Mouse (Mus musculus): ENCODE data around the gene Arhgef12. TPM values are rescaled to one million over a fixed set of nuclear protein-coding genes. Genes with fewer than 3 reads are reported as not detected.

The Arhgef12 gene
- polyA plus RNA-seq, 1 experiment, result 63.4 TPM

GRCm38 (mm10) chr9:43114833-43115232 is 7.8 kb upstream of the Arhgef12 start:
- H3K4me1 ChIP-seq (ENCODE audit: control insufficient read depth, insufficient read depth, low read length), result peaks cover 6% of the 10 kb centered on the region; the same call in 1 of the 2 replicates
- no peak overlapping the region for H3K27ac ChIP-seq (ENCODE audit: insufficient read depth, low read length)
- no peak overlapping the region; the same call in 1 of the 2 replicates for H3K4me3 ChIP-seq (ENCODE audit: insufficient read depth, low read length)
- TF ChIP-seq CTCF (IDR thresholded peaks at IDR 0.05; ENCODE audit: extremely low read depth, insufficient read depth, low read length), result no peak
- no peak for TF ChIP-seq POLR2A (IDR thresholded peaks at IDR 0.05; ENCODE audit: extremely low read depth, insufficient read depth, low read length)

DNA sequence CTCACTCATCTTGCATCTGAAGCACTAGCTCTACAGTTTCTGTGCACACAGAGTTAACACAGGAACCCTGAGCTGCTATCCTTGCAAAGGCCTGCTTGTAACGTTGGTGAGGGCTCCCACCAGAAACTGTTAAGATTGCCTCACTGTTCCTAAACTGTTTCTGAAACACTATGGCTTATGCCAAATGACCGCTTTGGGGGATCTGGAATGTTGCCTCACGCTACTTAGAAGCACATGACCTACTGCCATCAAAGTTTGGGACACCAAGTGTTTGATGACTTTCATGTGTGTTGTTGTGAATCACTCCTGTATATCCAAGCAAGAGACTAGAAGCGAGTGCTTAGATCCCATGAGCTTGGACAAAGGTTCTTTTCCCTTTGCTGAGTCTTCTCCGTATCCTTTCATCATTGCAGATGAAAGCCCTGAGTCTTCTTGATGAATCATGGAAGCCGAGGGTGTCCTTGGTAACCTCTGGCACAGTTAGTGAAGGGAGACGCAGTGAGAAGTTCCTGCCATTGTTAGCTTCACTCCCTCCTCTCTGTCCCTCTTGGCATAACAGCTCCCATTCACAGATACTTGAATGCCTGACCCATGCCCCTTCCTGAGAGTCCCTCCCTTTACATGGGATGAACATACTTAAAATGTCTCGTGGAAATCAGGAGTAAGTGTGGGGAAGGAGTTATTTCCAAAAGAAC is 3.4 kb upstream of the Arhgef12 start:
- no peak overlapping the region for H3K4me3 ChIP-seq (ENCODE audit: insufficient read depth, low read length)
- no peak for TF ChIP-seq CTCF (IDR thresholded peaks at IDR 0.05; ENCODE audit: extremely low read depth, insufficient read depth, low read length)
- no peak for TF ChIP-seq POLR2A (IDR thresholded peaks at IDR 0.05; ENCODE audit: extremely low read depth, insufficient read depth, low read length)
- no peak overlapping the region for H3K27ac ChIP-seq (ENCODE audit: insufficient read depth, low read length)
- H3K4me1 ChIP-seq (ENCODE audit: control insufficient read depth, insufficient read depth, low read length), result peaks cover 7% of the 10 kb centered on the region; the same call in 1 of the 2 replicates

DNA sequence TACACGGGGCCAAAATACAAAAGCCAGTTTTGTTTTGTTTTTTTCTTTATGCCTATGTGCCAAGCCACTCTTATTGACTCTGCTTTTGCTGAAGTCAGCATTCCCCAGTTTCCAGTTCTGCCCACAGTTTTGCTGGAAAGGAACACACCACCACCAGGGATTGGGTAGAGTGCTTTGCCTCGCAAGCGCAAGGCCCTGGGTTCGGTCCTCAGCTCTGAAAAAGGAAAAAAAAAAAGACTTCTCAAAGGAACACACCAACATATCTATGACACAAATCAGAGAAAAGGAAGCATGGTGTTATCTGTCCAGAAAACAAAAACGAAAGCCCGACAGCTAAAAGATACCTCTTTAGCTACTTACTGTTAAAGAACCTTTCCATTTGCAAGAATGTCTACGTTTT is 2.1 kb upstream of the Arhgef12 start:
- Histone ChIP-seq H3K4me1 (ENCODE audit: control insufficient read depth, insufficient read depth, low read length) (peaks cover 5% of the 10 kb centered on the region; the same call in 1 of the 2 replicates), H3K4me3 (ENCODE audit: insufficient read depth, low read length) (no peak overlapping the region), H3K27ac (ENCODE audit: insufficient read depth, low read length) (no peak overlapping the region)
- TF ChIP-seq POLR2A (IDR thresholded peaks at IDR 0.05; ENCODE audit: extremely low read depth, insufficient read depth, low read length) (no peak), CTCF (IDR thresholded peaks at IDR 0.05; ENCODE audit: extremely low read depth, insufficient read depth, low read length) (no peak)

- no peak for TF ChIP-seq CTCF (IDR thresholded peaks at IDR 0.05; ENCODE audit: extremely low read depth, insufficient read depth, low read length)
- TF ChIP-seq POLR2A (IDR thresholded peaks at IDR 0.05; ENCODE audit: extremely low read depth, insufficient read depth, low read length), result no peak
- Histone ChIP-seq H3K4me1 (ENCODE audit: control insufficient read depth, insufficient read depth, low read length) (peaks cover 5% of the 10 kb centered on the region; the same call in 1 of the 2 replicates), H3K27ac (ENCODE audit: insufficient read depth, low read length) (no peak overlapping the region), H3K4me3 (ENCODE audit: insufficient read depth, low read length) (no peak overlapping the region)
These were observed 1.7 kb upstream of the Arhgef12 start for GRCm38 (mm10) chr9:43108721-43109120.

DNA sequence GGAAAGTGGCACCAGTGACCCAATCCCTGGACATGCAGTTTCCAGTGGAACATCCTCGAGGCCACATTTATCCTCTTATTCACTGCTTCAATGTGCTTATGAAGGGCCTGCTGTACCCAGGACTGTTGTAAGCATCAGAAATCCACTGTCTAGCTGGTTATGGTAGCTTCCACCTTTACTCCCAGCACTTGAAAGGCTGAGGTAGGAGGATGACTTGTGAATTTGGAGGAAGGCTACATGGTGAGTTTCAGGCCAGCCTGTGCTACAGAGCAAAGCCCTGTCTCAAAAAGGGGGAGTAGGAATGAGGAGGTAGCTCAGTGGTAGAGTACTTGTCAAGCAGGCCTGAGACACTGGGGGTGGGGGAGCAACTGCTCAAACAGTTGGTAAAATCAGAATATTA is 1.0 kb upstream of the Arhgef12 start:
- TF ChIP-seq POLR2A (IDR thresholded peaks at IDR 0.05; ENCODE audit: extremely low read depth, insufficient read depth, low read length), result no peak
- TF ChIP-seq CTCF (IDR thresholded peaks at IDR 0.05; ENCODE audit: extremely low read depth, insufficient read depth, low read length), result no peak
- Histone ChIP-seq H3K4me3 (ENCODE audit: insufficient read depth, low read length) (no peak overlapping the region), H3K4me1 (ENCODE audit: control insufficient read depth, insufficient read depth, low read length) (peaks cover 7% of the 10 kb centered on the region; the same call in 1 of the 2 replicates), H3K27ac (ENCODE audit: insufficient read depth, low read length) (peak overlapping the region; percentile 20; the same call in 1 of the 2 replicates)

DNA sequence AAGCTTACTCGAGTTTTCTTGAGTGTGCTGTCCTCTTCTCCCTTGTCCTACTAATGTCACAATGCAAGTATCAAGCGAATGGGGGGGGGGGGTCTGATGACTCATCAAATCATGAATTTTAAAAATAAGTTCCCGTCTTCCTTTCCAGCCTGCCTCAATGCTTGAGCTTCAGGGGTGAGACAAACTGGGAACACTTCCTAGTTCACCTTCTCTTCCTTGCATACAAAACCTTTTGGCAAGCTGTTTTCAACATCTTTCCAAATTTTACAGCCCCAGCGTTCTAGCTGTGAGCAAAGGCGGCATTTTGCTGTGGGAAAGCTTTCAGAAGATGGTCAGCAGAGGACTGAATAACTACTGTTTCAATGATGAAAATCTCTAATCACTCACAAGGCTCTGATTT is 516 bp upstream of the Arhgef12 start:
- Histone ChIP-seq H3K4me3 (ENCODE audit: insufficient read depth, low read length) (no peak overlapping the region; the same call in 1 of the 2 replicates), H3K27ac (ENCODE audit: insufficient read depth, low read length) (peak overlapping the region; percentile 84; the same call in 1 of the 2 replicates), H3K4me1 (ENCODE audit: control insufficient read depth, insufficient read depth, low read length) (peaks cover 10% of the 10 kb centered on the region; the same call in 1 of the 2 replicates)
- TF ChIP-seq POLR2A (IDR thresholded peaks at IDR 0.05; ENCODE audit: extremely low read depth, insufficient read depth, low read length) (no peak), CTCF (IDR thresholded peaks at IDR 0.05; ENCODE audit: extremely low read depth, insufficient read depth, low read length) (no peak)

- peaks cover 14% of the 10 kb centered on the region for H3K4me1 ChIP-seq (ENCODE audit: control insufficient read depth, insufficient read depth, low read length)
- peak overlapping the region; percentile 79 for H3K4me3 ChIP-seq (ENCODE audit: insufficient read depth, low read length)
- no peak for TF ChIP-seq CTCF (IDR thresholded peaks at IDR 0.05; ENCODE audit: extremely low read depth, insufficient read depth, low read length)
- 0 out of 2 replicates have a peak, but pooled peaks have one; percentile 1 for TF ChIP-seq POLR2A (IDR thresholded peaks at IDR 0.05; ENCODE audit: extremely low read depth, insufficient read depth, low read length)
- peak overlapping the region; percentile 84 for H3K27ac ChIP-seq (ENCODE audit: insufficient read depth, low read length)
These were observed 433 bp downstream of the Arhgef12 start for GRCm38 (mm10) chr9:43106426-43107186.

GRCm38 (mm10) chr9:43105664-43106361 is 1.2 kb downstream of the Arhgef12 start:
- TF ChIP-seq CTCF (IDR thresholded peaks at IDR 0.05; ENCODE audit: extremely low read depth, insufficient read depth, low read length) (no peak), POLR2A (IDR thresholded peaks at IDR 0.05; ENCODE audit: extremely low read depth, insufficient read depth, low read length) (0 out of 2 replicates have a peak, but pooled peaks have one; percentile 28)
- peak overlapping the region; percentile 79 for H3K4me3 ChIP-seq (ENCODE audit: insufficient read depth, low read length)
- peaks cover 14% of the 10 kb centered on the region for H3K4me1 ChIP-seq (ENCODE audit: control insufficient read depth, insufficient read depth, low read length)
- H3K27ac ChIP-seq (ENCODE audit: insufficient read depth, low read length), result peak overlapping the region; percentile 84

All from cortical plate, adult 2 months (tissue).